Mouse (Mus musculus) forebrain, embryonic 14.5 days (tissue): ENCODE results near the gene Mark3. TPM values are rescaled to one million over a fixed set of nuclear protein-coding genes. Genes with fewer than 3 reads are reported as not detected.

Source experiments
- ATAC-seq: fragments of 200-750 bp; cut with Nextera tagmentation; 2 replicates; pipeline ENCODE4 v1.8.0; 2017; ENCODE audit warnings: mild to moderate bottlenecking, moderate library complexity
- DNase-seq: peaks from one replicate; pipeline ENCODE4 v3.0.0-alpha.2; 2015; ENCODE audit warnings: low spot score
- H3K27ac ChIP-seq: fragments of 300-500 bp; sonication (generic); 2 replicates; pipeline ENCODE4 v1.5.1; 2014; ENCODE audit warnings: low read depth, mild to moderate bottlenecking, control low read depth, low read length, moderate library complexity
- H3K27me3 ChIP-seq: fragments of 300-500 bp; sonication (generic); replicated peaks from 2 replicates; pipeline ENCODE4 v1.6.1; 2014; ENCODE audit warnings: low read length, control low read depth, mixed read lengths; ENCODE audit not compliant: control insufficient read depth, insufficient read depth
- H3K36me3 ChIP-seq: fragments of 300-500 bp; sonication (generic); 2 replicates; pipeline ENCODE4 v1.6.1; 2014; ENCODE audit warnings: low read length, control low read depth; ENCODE audit not compliant: control insufficient read depth, insufficient read depth
- H3K4me1 ChIP-seq: fragments of 300-500 bp; sonication (generic); 2 replicates; pipeline ENCODE4 v1.6.1; 2014; ENCODE audit warnings: antibody characterized with exemption, low read length, control low read depth; ENCODE audit not compliant: control insufficient read depth, insufficient read depth
- H3K4me2 ChIP-seq: fragments of 300-500 bp; sonication (generic); 2 replicates; pipeline ENCODE4 v1.6.1; 2014; ENCODE audit warnings: mild to moderate bottlenecking, control low read depth, low read length
- H3K4me3 ChIP-seq: fragments of 300-500 bp; sonication (generic); 2 replicates; pipeline ENCODE4 v1.5.1; 2014; ENCODE audit warnings: low read depth, low read length, control low read depth
- H3K9ac ChIP-seq: fragments of 300-500 bp; sonication (generic); 2 replicates; pipeline ENCODE4 v1.6.1; 2014; ENCODE audit warnings: mild to moderate bottlenecking, low read length, control low read depth, moderate library complexity
- H3K9me3 ChIP-seq: fragments of 300-500 bp; sonication (generic); replicated peaks from 2 replicates; pipeline ENCODE4 v1.6.1; 2016; ENCODE audit warnings: low read length, control low read depth, mixed read lengths; ENCODE audit not compliant: control insufficient read depth
- WGBS: fragments of 180-500 bp; shearing (Covaris S2); extraction: QIAGEN DNeasy Blood & Tissue Kit; methylation state at CpG from one replicate; pipeline ENCODE4 v1.1.7; 2014; 5-methylcytosine and 5-hydroxymethylcytosine counted together
- polyA plus RNA-seq: library from polyadenylated mRNA; unstranded; fragments of >200 nt; fragmentation: Nextera tagmentation; extraction: Ambion mirVana; gene quantifications from 2 replicates; pipeline ENCODE4 v1.2.1, GENCODE M21; 2014

Gene Mark3
- polyA plus RNA-seq, 1 experiment from 2014 or later = 58.4 TPM

DNA sequence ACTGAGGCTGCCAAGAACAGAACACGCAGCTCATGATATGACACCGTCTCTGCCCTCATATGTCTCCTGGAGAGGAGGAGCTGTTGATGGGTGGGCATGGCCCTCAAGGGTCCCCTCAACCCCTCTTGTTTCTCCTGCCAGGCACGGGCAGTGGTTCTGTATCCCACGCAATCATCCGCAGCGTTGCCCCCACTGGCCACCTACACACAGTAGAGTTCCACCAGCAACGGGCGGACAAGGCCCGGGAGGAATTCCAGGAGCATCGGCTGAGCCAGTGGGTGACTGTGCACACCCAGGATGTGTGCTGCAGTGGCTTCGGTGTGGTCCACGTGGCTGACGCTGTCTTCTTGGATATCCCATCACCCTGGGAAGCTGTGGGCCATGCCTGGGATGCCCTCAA is 106.3 kb downstream of the Mark3 start:
- ATAC-seq = no peak
- peaks cover 13% of the 10 kb centered on the region for H3K4me1 ChIP-seq
- no peak for DNase-seq
- peaks cover 24% of the 10 kb centered on the region for H3K36me3 ChIP-seq
- no peaks in the 10 kb centered on the region for H3K27me3 ChIP-seq
- H3K9ac ChIP-seq = no peak overlapping the region
- H3K4me3 ChIP-seq = no peak overlapping the region
- H3K4me2 ChIP-seq = no peak overlapping the region
- H3K27ac ChIP-seq = no peak overlapping the region
- no peaks in the 10 kb centered on the region for H3K9me3 ChIP-seq
- WGBS = 92% methylated on average over 13 of the region's 13 CpGs

DNA sequence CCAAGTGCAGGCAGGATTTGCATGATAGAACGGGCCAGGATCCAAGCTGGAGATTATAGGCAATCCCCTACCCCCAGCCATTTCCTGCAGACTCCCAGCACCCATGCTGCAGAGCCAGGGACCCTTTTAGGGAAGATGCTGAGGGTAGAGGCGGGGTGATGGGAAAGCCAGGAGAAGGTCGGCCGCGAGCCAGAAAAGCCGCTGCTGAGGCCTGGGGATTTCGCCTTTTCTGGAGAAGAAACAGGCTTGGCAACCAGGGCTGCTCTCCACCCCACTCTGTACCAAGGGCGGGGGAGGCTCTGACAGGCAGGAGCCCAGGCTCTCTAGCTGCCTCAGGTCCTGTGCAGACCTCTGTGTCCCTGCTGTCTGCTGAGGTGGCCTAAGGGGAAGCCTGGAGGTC is 107.0 kb downstream of the Mark3 start:
- DNase-seq = no peak
- WGBS = 84% methylated on average over 8 of the region's 8 CpGs
- peaks cover 24% of the 10 kb centered on the region for H3K36me3 ChIP-seq
- no peak for ATAC-seq
- H3K4me2 ChIP-seq = no peak overlapping the region
- no peaks in the 10 kb centered on the region for H3K27me3 ChIP-seq
- no peak overlapping the region for H3K9ac ChIP-seq
- no peaks in the 10 kb centered on the region for H3K9me3 ChIP-seq
- peaks cover 13% of the 10 kb centered on the region for H3K4me1 ChIP-seq
- no peak overlapping the region for H3K27ac ChIP-seq
- H3K4me3 ChIP-seq = no peak overlapping the region

DNA sequence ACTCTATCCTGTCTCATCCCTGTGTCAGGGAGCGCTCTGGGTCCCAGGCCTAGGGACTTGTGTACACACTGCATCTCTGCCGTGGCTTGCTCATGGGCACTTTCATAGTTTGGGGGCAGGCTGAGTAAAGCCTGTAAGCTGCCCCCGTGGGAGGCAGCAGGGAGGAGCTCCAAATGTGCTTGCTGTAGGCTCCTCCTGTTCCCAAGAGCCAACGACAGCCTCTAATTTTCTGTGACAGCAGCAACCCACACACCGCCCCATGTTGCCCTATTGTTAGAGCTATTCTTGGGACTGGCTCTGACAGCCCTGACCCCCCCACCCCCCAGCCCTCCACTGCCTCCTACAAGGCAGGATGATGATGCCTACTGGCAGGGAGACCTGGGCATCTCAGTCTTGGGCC is 107.7 kb downstream of the Mark3 start:
- peaks cover 24% of the 10 kb centered on the region for H3K36me3 ChIP-seq
- no peak overlapping the region for H3K4me2 ChIP-seq
- H3K4me3 ChIP-seq = no peak overlapping the region
- H3K27ac ChIP-seq = no peak overlapping the region
- H3K9ac ChIP-seq = no peak overlapping the region
- 85% methylated on average over 5 of the region's 5 CpGs for WGBS
- no peak for ATAC-seq
- no peaks in the 10 kb centered on the region for H3K9me3 ChIP-seq
- DNase-seq = no peak
- no peaks in the 10 kb centered on the region for H3K27me3 ChIP-seq
- peaks cover 17% of the 10 kb centered on the region for H3K4me1 ChIP-seq

DNA sequence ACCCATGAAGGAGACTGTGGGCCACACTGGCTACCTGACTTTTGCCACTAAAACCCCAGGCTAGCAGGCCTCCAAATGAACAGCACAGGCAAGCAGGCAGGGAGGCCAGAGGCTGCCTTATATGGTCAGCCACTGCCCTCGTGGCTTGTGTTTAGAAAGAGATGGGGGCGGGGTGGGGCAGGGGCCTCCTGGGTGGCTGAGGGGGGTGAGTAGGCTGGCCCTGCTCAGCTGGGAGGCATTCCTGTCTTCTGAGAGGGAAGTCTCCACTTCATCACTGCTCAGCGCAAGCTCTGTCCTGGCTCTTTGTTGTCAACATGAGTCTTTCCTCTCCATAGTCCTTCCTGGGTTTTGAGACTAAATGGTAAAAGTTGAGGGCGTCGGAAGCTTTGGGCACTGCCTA is 108.5 kb downstream of the Mark3 start:
- no peak overlapping the region for H3K27ac ChIP-seq
- no peak overlapping the region for H3K4me2 ChIP-seq
- WGBS = 67% methylated on average over 5 of the region's 5 CpGs
- ATAC-seq (no peak), DNase-seq (no peak)
- H3K4me3 ChIP-seq = no peak overlapping the region
- H3K9ac ChIP-seq = no peak overlapping the region
- H3K36me3 ChIP-seq = peaks cover 24% of the 10 kb centered on the region
- H3K9me3 ChIP-seq = no peaks in the 10 kb centered on the region
- H3K4me1 ChIP-seq = peaks cover 18% of the 10 kb centered on the region
- no peaks in the 10 kb centered on the region for H3K27me3 ChIP-seq

DNA sequence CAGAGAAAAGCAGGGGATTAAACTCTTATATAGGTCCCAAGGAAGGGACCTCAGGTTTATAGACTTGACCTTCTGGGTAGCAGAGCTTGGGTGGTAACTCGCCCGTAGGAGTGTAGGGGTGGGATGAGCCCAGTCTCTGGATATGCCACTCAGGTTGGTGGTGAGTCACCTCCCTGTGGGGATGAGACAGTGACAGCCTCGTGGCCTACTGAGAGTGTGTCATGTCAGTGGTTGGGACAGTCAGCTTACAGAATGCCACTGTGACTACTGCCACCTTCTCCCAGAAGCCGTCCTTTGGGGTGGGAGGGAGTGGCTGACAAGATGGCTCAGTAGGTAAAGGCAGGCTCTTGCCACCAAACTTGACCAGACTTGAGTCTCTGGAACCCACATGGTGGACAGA is 112.1 kb downstream of the Mark3 start:
- H3K9me3 ChIP-seq = no peaks in the 10 kb centered on the region
- no peak overlapping the region for H3K27ac ChIP-seq
- ATAC-seq (no peak), DNase-seq (no peak)
- 87% methylated on average over 4 of the region's 4 CpGs for WGBS
- H3K4me3 ChIP-seq = no peak overlapping the region
- no peaks in the 10 kb centered on the region for H3K27me3 ChIP-seq
- peaks cover 19% of the 10 kb centered on the region for H3K36me3 ChIP-seq
- H3K4me2 ChIP-seq = no peak overlapping the region
- H3K9ac ChIP-seq = no peak overlapping the region
- peaks cover 20% of the 10 kb centered on the region for H3K4me1 ChIP-seq

DNA sequence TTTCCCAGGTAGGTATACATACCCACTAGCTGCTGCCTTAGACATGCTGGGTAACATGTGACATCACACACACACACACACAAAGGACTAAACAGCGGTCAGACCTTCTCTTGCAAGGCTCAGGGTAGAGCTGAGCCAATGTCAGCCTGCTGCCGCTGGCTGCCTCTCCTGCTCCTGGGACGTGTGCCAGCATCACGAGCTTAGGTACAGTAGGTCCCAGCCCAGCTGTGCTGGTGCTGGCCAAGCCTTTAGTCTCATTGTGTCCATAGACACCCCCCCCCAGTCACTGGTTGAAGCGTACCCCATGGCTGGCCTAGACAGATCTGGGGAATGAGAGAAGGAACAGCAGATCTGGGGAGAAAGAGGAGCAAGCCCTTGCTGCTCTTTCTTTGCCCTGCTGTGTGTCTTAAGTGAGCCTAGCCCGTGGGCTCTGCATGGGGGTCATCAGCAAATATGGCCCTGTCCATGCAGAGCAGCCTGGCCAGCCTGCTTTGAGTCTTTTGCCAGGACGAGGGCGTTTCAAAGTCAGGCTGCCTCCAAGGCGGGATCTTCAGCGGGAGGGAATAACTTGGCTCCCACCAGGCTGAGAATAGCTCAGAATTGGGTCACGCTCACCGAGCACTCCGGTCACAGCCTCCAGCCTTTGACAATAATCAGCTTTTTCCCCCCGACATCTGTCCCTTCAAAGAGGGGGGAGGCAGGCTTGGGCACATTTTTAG is 113.2 kb downstream of the Mark3 start:
- Histone ChIP-seq H3K27me3 (no peaks in the 10 kb centered on the region), H3K9me3 (no peaks in the 10 kb centered on the region), H3K36me3 (peaks cover 12% of the 10 kb centered on the region), H3K9ac (peak overlapping the region; percentile 38; the same call in 1 of the 2 replicates), H3K4me3 (no peak overlapping the region), H3K4me2 (peak overlapping the region; percentile 21; the same call in 1 of the 2 replicates), H3K4me1 (peaks cover 28% of the 10 kb centered on the region), H3K27ac (peak overlapping the region; percentile 88)
- 7% methylated on average over 14 of the region's 14 CpGs for WGBS
- DNase-seq (peak; percentile 81), ATAC-seq (peak; percentile 82)

DNA sequence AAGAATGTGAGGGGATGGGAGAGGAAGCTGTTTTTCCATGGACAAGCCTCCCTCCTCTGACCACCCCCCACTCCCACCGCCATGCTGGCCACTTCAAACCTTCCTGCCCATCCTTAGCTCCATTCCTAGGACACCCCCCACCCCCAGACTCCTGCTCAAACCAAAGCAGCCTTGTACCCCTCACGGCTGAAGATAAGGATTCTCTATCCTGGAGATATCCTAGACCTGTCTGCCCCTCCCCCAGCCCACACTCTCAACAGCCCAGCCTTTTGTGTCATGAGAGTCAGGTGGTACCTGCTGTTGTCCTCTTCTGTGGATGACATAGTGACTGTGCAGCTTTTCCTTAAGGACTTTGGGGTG is 113.7 kb downstream of the Mark3 start:
- Histone ChIP-seq H3K9ac (no peak overlapping the region), H3K9me3 (no peaks in the 10 kb centered on the region), H3K4me2 (no peak overlapping the region), H3K27ac (peak overlapping the region; percentile 88), H3K4me3 (no peak overlapping the region), H3K4me1 (peaks cover 33% of the 10 kb centered on the region), H3K27me3 (no peaks in the 10 kb centered on the region), H3K36me3 (peaks cover 7% of the 10 kb centered on the region; the same call in 1 of the 2 replicates)
- 31% methylated on average over 2 of the region's 2 CpGs for WGBS
- no peak for ATAC-seq
- no peak for DNase-seq

DNA sequence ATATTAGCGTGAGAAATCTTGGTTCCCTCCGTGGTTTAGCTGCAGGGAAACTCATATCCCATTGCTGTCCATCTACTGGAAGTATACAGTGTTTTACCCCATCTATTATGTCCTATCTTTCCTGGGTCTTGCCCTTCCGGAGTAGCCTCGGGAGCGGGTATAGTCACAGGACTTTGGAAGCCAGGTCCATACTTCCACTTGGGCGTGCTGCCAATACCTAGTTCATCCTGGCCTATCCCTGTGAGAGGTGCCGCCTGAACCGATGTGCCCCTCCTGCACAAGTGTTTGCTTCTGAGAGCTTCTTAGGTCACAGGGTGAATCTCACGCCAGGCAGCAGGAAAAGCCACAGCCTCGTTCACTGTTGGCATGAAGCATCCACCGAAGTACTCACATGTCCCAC is 115.1 kb downstream of the Mark3 start:
- H3K9me3 ChIP-seq = no peaks in the 10 kb centered on the region
- H3K27me3 ChIP-seq = no peaks in the 10 kb centered on the region
- 75% methylated on average over 11 of the region's 11 CpGs for WGBS
- H3K4me3 ChIP-seq = no peak overlapping the region
- H3K36me3 ChIP-seq = no peaks in the 10 kb centered on the region
- DNase-seq (no peak), ATAC-seq (no peak)
- H3K4me1 ChIP-seq = peaks cover 46% of the 10 kb centered on the region
- no peak overlapping the region for H3K4me2 ChIP-seq
- no peak overlapping the region for H3K9ac ChIP-seq
- H3K27ac ChIP-seq = no peak overlapping the region

DNA sequence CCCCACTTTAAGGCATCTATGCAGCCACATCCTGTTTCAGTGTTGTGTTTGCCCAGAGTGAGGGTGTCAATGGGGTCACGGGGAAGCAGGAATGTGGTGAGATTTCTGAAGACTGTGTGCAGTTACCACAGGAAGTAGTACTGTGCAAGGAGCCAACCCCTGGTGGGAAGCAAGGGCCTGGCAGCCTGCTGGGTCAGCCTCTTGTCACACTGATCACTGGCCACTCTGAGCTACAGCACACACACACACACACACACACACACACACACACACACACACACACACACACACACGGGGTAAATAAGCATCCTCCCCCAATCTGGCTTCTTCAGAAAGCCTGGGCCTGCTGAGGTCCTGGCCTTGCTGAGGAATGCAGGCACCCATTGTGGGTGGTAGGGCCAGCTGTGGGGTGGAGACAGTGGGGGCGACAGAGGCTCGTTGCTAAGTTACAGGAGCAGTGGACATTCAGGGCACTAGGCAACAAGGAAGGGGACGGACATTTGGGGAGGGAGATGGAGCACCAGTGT is 117.1 kb downstream of the Mark3 start:
- ATAC-seq = no peak
- H3K36me3 ChIP-seq = no peaks in the 10 kb centered on the region

More for the DNA sequence above, 117.1 kb downstream of the Mark3 start:
- no peak overlapping the region for H3K4me3 ChIP-seq
- H3K9me3 ChIP-seq = no peaks in the 10 kb centered on the region
- H3K4me2 ChIP-seq = no peak overlapping the region
- DNase-seq = peak; percentile 55
- no peaks in the 10 kb centered on the region for H3K27me3 ChIP-seq
- 8% methylated on average over 5 of the region's 5 CpGs for WGBS
- peaks cover 64% of the 10 kb centered on the region for H3K4me1 ChIP-seq
- H3K9ac ChIP-seq = peak overlapping the region; percentile 40; the same call in 1 of the 2 replicates
- peak overlapping the region; percentile 96 for H3K27ac ChIP-seq
